Mouse (Mus musculus) mesoderm, embryonic 11.5 days (tissue): ENCODE results near the gene Erv3.
"Not testable (repeated sequence)": the region's sequence is repeated elsewhere in the genome, so short reads cannot be mapped to it uniquely, and the experiment has no call there.

Experiments
- DNase-seq: peaks from one replicate; pipeline ENCODE4 v3.0.0-alpha.2; 2012; ENCODE audit warnings: low read depth, low spot score

Erv3 gene

GRCm38 (mm10) chr2:131864262-131864796 lies 4.8 kb upstream of the Erv3 start:
- DNase-seq = no peak

GRCm38 (mm10) chr2:131863472-131863871 lies 3.9 kb upstream of the Erv3 start:
- no peak for DNase-seq

GRCm38 (mm10) chr2:131862617-131863275 lies 3.2 kb upstream of the Erv3 start:
- peak; percentile 31 for DNase-seq

- DNase-seq = no peak
Observed at GRCm38 (mm10) chr2:131857838-131858237, 1.7 kb downstream of the Erv3 start.

GRCm38 (mm10) chr2:131853719-131854118 lies 5.8 kb downstream of the Erv3 start:
- DNase-seq = no peak

- no peak for DNase-seq
Observed at GRCm38 (mm10) chr2:131851333-131852092, 8.0 kb downstream of the Erv3 start.

GRCm38 (mm10) chr2:131850047-131850446 lies 9.5 kb downstream of the Erv3 start:
- DNase-seq = no peak

GRCm38 (mm10) chr2:131847501-131848359 lies 11.8 kb downstream of the Erv3 start:
- DNase-seq = peak; percentile 84

GRCm38 (mm10) chr2:131846811-131847210 lies 12.7 kb downstream of the Erv3 start:
- DNase-seq = no peak

- DNase-seq = no peak
Observed at GRCm38 (mm10) chr2:131846132-131846710, 13.3 kb downstream of the Erv3 start.

GRCm38 (mm10) chr2:131845671-131846070 lies 13.9 kb downstream of the Erv3 start:
- DNase-seq = no peak

GRCm38 (mm10) chr2:131842568-131842967 lies 17.0 kb downstream of the Erv3 start:
- no peak for DNase-seq

- no peak for DNase-seq
Observed at GRCm38 (mm10) chr2:131841321-131841693, 18.2 kb downstream of the Erv3 start.

- DNase-seq = no peak
Observed at GRCm38 (mm10) chr2:131840611-131841320, 18.8 kb downstream of the Erv3 start.

- DNase-seq = no peak
Observed at GRCm38 (mm10) chr2:131834296-131834695, 25.3 kb downstream of the Erv3 start.

- no peak for DNase-seq
Observed at GRCm38 (mm10) chr2:131831861-131832260, 27.7 kb downstream of the Erv3 start.

GRCm38 (mm10) chr2:131830945-131831344 lies 28.6 kb downstream of the Erv3 start:
- not testable (repeated sequence) for DNase-seq

GRCm38 (mm10) chr2:131827999-131828975 lies 31.3 kb downstream of the Erv3 start:
- peak; percentile 55 for DNase-seq

- DNase-seq = no peak
Observed at GRCm38 (mm10) chr2:131827026-131827687, 32.4 kb downstream of the Erv3 start.
